Mouse (Mus musculus): ENCODE results near the gene Tmem9.
A peak's percentile ranks its signal among the peaks of the same experiment; 100 is the strongest.

Gene Tmem9

DNA sequence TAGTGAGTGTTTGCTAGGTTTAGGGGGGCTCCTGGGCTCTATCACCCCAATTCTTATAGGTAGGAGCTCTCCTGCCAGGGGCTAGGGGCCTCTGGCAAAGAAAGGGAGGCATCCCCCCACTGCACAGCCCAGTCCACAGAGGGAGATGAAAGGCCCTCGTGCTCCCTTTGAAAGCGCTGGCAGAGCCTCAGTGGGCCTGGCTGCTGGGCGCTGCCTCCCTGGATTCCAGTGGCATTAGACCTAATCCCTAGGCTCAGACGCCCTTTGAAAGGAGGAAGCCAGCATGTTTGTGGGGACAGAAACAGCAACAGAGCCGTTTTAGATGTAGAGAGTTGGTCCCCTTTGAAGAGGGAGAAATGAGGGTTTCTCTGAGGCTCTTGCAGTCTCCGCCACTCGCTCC lies 22.3 kb downstream of the Tmem9 start:
- DNase-seq (ENCODE audit: extremely low read depth, low read depth), result no peak

DNA sequence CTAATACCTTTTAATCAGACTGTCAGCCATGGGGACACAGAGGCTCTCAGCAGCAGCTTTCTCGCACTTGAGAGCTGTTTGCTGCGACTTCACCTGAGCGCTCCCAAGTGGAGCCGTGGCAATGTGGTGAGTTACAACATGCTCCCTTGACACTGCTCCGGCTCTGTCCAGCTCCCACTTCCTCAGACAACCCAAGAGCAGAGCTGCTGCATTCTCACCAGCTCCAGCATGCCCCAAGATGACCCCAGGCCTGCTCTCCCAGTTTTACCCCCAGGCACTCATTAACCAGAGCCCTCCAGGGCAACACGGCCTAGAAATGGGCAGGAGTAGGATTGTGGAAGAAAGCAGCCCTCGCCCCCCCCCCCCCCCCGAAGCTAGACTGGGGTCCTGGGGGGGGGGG lies 23.7 kb downstream of the Tmem9 start:
- no peak for DNase-seq (ENCODE audit: extremely low read depth, low read depth)

DNA sequence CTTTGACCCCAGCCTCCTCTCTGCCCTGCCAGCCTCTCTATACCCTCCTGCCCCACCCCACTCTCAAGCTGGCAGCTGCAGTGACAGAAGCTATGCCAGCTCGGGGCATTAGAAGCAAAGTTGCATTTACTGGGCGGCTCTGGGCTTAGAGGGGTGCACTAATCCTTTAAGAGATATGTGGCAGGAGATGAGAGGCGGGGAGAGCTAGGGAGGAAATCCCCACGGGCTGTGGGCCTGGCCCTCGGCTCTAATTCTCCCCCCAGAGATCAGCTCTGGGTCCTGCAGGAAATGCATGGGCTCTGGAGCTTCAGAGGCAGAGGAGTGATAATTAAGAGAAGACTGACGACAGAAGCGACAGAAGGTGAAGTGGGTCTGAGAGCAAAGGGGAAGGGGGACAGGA lies 25.0 kb downstream of the Tmem9 start:
- no peak for DNase-seq (ENCODE audit: extremely low read depth, low read depth)

DNA sequence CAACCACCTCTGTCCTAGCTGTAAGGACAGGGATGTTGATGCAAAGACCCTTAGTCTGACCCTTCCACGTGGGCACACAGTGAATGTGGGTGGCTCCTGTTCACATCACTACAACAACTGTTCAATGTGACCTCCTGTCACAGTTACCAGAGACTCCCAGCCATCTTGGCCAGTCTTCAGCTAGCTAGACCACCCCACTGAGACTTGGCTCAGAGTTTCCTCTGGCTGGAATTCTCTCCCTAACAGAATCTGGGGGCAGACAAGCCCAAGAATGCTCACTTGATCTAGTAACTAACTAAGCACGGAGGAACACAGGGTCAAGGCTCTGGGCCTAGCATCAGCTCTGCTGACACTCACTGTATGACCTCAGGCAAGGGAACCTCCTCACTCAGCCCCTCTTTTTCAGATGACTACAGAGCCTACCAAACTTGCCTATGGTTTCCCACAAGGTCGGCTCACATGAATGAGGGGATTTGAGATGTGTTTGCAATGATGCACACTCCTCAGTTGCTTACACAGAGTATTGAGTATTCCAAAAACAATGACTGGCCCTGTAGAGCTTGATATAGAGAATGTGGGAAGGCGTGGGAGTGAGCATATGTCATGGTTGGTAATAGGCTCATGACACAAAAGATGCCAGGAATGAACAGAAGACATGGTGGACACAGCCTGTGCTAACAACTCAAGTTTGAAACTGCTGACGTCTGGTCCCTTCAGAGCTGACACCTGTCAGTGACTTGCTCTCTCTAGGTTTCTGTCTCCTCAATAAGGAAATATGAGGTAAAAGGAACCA lies 31.0 kb downstream of the Tmem9 start:
- no peak for DNase-seq (ENCODE audit: extremely low read depth, low read depth)

DNA sequence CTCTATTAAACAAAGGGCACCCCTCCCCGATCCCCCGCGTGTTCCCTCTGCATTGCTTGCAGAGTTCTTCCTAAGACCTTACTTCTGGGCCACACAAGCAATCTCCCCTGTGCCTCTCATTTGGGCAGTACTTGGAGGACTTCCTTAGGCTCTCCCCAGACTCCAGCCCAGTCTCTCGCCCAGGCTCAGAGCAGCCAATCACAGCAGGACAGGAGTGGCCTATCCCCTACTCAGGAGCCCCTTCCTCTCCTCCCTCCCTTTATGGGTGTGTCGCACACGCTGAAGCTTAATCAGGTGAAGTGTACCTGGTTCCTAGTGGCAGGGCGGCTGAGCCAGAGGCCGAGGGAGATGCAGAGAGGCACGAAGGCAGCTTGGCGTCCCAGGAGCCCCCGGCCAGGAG lies 32.5 kb downstream of the Tmem9 start:
- no peak for DNase-seq (ENCODE audit: extremely low read depth, low read depth)

DNA sequence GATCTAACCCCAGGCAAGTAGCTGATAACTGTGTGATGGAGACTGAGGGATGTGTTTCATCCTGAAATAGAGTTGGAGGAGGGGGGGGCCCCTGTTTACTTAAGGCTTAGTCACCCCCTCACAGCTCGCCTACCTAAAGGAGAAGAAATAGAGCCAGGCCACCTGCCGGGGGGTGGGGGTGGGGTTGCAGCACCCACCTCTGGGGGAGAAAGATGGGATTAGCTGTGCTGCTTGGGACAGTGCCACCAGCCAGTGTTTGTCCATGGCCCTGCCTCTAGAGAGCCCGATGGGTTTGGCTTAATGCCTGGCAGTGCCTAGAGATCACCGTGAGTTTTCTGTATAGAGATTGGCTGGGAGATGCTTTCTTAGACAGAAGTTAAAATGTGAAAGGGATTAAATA lies 32.9 kb downstream of the Tmem9 start:
- no peak for DNase-seq (ENCODE audit: extremely low read depth, low read depth)

DNA sequence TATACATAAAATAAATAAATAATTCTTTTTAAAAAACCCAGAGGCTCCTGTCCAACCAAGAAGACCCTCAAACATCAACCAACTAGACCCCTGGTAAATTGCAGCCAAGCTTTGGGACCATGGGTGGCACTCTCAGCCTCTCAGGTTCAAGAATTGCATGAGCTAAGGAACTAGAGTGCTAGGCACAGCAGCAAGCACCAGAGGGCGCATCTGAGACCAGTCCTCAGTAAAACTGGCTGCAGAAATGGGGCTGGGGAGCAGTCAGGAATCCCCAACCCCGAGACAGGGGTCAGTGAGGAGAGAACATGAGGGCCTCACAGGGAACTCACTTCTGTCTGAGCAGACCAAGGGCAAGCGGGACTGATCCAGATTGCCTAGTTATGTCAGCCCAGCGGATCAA lies 37.8 kb downstream of the Tmem9 start:
- DNase-seq (ENCODE audit: extremely low read depth, low read depth), result peak; percentile 13

DNA sequence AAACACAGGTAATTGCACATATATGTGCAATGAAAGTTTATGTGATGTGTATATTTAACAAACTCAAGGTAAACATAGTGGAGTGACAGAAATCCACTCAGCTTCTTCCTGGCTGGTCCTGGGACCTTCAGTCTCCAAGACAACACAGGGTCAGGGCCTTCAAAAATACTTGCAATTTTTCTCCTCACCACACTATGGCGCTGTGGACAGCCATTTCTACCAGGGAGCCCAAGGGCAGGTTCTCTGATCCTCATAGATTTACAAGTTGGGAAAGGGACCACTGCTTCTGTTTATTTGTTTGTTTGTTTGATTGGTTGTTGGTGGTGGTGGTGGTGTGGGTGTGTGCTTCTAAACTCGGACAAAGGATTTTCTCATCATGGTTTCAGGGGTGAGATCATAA lies 39.5 kb downstream of the Tmem9 start:
- DNase-seq (ENCODE audit: extremely low read depth, low read depth), result peak; percentile 18

DNA sequence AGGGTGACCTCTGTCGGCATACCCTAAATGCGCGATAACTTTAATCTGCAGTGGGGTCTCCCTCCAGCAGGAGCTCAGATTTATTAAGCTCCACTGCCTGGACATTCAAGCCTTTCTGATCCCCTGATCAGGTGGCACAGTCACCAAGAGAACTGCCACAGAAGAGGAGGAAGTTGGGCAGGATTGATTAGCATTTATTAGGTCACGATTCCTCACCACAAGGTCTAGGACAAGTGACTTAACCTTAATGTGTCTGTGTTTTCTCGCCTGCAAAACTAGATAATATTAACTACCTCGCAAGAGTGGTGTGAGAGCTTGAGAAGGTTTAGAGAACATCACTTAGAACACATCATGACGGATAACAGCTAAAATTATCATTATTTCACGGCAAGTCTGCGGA lies 39.9 kb downstream of the Tmem9 start:
- DNase-seq (ENCODE audit: extremely low read depth, low read depth), result peak; percentile 7

DNA sequence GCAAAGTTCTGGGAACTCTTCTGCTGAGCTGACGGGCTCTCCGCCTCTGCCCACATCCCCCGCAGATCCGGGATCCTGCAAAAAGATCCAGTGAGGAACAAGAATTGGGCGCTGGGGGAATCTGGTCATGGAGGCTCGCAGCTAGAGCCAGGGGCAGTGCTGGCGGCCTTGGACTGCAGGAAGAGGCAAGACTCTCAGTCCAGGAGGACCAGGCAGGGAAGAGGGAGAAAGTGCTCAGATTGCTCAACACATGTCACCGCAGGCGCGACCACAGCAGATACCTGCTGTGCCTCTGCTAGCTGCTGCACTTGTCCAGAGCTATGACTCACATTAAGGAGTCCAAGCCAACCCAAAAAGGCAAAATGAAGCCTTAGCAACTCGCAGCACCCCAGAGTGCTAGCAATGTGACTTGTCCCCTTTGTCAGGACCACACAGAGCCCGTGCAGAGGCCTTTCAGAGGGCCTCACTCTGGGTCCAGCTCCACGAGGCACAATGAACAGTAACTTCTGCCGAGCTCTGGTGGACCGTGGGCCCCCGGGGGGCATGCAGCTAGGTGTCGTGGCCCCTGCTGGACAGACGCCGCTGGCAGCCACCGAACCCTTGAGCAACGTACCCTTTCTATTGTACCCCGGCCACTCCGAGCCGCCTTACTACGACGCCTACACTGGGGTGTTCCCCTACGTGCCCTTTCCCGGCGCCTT lies 42.5 kb downstream of the Tmem9 start, which contains the start of gene Ascl5:
Gene Ascl5, plus strand, starts transcription at position 493 of the 701 bp plus-strand sequence.
- no peak for DNase-seq (ENCODE audit: extremely low read depth, low read depth)

DNA sequence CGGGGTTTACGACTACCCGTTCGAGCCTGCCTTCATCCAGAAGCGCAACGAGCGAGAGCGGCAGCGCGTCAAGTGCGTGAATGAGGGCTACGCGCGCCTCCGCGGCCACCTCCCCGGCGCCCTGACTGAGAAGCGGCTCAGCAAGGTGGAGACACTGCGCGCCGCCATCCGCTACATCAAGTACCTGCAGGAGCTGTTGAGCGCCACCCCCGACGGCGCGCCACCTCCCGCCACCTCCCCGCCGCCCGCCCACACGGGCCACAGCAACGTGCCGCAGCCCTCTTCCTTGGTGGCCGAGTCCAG lies 43.0 kb downstream of the Tmem9 start:
- DNase-seq (ENCODE audit: extremely low read depth, low read depth), result no peak

DNA sequence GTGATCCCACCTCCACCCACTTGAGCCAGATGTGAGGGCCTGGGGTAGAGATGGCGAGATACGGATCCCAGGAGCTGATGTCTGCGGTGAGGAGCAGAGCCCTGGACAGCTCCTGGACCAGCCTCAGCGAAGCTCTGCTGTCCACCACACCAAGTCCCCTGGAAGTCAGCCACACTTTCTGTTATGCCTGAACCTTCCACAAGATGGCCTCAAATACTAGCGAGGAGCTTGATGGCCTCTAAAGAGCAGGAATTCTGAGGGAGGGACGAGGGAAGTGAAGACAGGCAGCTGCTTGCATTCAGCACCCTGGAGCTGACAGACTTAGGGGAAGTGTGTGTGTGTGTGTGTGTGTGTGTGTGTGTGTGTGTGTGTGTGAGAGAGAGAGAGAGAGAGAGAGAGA lies 43.5 kb downstream of the Tmem9 start:
- peak; percentile 23 for DNase-seq (ENCODE audit: extremely low read depth, low read depth)

DNA sequence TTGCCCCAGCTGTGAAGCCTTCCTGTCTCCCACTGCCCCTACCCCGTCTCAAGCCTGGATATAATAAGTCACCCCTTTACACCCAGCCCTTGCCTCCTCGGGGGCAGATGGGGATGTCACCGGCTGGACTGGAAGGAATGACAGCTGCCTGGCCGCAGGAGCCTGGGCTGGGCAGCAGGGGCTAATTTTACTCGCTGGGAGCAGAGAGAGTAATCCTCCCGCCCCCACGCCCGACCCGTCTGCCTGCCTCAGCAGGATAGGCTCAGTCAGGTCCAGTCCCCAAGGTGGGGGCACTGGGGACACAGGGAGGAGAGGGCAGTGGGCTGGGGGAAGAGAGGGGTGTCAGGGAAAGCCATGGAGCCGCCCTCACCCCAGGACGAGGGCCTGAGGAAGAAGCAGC lies 44.6 kb downstream of the Tmem9 start, which contains the start of gene Cacna1s:
Gene Cacna1s, plus strand, starts transcription at position 204 of the 400 bp plus-strand sequence.
- no peak for DNase-seq (ENCODE audit: extremely low read depth, low read depth)

DNA sequence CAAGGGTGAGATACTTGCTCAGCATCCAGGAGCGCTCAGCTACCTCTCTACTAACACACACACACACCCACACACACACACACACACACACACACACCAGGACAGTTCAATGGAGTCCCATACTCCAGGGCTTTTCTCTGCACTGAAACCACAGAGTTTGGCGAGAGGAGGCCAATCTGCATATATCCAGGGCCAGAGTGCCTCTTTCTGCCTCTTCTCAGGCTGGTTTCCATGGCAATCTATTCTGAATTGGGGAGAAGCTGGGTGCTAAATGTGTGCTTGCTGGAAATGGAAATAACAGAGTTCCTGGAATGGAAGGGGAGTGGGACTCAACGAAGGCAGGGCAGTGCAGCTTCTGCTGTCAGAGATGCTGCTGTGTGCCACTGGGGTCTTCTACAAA lies 47.8 kb downstream of the Tmem9 start:
- no peak for DNase-seq (ENCODE audit: extremely low read depth, low read depth)

DNA sequence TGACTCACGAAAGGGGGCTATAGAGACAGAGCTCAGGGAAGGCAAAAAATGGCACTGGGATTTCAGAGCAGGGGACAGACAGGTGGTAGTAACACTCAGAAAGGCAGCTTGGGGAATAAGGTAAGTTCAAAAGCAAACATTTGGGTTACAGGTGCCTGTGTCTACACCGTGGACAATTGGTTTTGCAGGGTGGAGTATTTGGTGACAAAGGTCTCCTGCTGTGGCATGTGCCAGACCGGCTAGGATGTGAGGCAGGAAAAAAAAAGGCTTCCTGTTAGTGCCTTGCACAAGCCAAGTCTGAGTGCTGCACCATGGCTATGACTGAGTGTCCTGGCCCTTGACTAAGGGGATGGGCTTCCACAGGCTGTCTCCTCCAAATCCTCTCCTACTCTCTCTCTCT lies 50.6 kb downstream of the Tmem9 start:
- DNase-seq (ENCODE audit: extremely low read depth, low read depth), result no peak

DNA sequence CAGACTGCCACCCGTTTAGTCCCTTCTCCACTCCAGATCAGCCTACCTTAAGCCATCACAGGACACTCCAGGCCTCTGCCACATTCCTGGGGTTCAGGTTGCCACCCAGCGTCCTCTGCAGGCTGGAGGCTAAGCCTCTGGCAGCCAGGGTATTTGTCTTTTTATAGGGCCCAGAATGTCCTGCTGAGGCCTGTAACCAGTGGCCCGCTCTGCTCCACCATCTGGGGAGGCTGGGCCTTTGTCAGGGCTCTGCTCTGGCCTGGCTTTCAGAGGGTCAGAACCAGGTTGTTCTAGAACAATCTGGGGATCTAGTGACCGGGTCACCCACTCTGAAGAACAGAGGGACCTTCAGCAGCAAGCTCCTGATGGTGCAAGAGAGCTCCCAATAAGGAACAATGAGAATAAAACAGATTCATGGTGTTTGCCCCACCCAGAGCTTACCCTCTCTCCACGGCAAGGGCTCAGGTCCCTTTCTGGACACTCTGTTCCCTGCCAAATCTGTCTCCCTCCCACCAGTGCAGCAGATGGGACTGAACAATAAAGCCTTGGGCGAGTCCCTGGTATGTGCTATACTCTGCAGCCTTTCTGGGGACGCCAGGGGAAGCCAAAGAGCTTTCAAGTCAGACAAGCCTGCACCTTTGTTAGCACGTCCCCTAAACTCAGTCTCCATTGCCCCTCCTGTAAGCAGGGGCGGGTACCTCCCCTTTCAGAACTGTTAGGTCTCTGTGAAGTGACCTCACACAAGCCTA lies 53.3 kb downstream of the Tmem9 start:
- DNase-seq (ENCODE audit: extremely low read depth, low read depth), result no peak

DNA sequence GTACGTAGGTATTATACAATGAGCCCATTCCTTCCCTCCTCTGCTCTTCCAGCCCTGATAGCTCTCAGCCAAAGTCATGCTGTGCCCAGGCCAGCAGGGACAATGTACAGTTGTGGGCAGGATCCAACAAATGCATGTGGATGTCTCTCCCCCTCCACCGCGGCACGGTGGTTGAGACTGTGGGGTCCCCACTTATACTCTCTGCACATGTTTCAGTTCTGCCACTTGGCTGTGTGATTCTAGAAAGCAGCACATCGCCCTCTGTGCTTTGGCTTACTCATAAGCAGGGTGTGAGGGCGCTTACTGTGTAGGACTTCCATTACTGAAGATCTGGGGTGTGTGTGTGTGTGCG lies 53.8 kb downstream of the Tmem9 start:
- DNase-seq (ENCODE audit: extremely low read depth, low read depth), result no peak

DNA sequence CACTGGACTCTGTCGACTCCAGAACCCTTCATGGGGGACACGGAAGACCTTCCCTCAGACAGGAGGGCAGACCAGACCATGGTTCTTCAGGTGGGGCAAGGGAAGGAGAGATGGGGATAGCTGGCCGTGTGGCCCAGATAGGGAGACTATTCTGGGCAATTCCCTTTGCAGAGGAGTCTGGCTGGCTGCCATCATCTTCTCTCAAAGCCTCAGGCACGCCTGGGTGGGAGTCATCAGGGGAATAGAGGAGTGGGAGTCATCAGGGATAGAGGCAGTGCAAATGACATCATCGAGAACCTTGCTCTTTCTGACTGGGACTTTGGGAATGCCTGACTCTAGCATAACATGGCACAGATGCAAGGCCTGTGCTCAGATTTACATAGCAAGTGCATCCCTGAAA lies 56.0 kb downstream of the Tmem9 start:
- no peak for DNase-seq (ENCODE audit: extremely low read depth, low read depth)

DNA sequence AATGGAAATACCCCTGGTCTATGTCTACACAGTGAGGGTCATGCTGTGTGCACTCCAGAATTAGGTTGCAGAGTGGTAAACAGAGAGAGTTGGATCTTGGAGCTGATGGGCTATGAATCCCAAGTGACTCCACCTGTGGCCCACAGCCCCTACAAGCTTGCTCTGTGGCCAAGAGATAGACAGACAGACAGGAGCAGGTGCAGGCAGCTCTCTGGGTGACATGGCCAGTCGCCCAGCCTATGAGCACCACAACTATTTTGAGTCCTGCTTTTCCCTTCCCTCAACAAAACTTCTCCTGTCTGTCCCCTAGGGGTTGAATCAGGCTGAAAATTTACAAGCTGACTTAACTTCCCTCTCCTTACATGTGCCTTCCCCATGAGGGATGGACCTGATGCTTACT lies 58.7 kb downstream of the Tmem9 start:
- DNase-seq (ENCODE audit: extremely low read depth, low read depth), result no peak

DNA sequence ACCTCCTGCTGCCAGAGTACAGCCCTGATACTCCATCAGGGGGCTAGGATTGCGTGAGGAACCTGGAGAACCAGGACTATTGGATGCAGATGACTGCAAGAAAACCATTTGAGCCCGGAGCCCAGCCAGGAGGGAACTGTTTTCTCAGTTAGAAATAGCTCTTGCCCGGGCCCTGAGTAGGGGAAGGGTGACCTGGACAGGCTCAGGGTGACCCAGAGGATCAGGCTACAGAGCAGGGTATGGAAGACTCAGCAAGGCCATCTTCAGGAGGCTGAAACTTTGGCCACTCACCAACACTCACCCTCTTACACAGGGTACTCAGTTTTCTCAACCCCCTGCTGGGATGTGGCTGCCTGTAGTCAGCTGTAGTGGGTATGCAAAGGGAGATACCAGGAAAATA lies 59.6 kb downstream of the Tmem9 start:
- DNase-seq (ENCODE audit: extremely low read depth, low read depth), result no peak

DNA sequence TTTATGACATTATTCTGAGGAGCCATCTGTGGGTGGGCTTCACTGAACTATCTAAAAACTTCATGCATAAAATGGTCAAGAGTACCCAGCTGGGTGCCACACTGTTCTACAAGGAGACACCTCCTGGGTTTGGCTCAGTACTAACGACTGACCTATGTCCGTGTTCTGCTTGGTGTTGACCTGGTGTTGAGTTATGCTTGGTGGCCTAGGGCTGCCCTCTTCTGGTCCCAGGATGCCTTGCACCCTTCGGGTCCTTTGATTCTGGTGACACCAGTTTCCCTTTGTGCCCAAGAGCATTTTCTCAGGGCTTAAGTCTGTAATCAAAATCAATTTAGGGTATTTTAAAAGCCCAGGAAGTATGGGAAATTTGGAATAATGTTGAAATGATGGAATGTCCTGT lies 68.1 kb downstream of the Tmem9 start:
- peak; percentile 6 for DNase-seq (ENCODE audit: extremely low read depth, low read depth)

DNA sequence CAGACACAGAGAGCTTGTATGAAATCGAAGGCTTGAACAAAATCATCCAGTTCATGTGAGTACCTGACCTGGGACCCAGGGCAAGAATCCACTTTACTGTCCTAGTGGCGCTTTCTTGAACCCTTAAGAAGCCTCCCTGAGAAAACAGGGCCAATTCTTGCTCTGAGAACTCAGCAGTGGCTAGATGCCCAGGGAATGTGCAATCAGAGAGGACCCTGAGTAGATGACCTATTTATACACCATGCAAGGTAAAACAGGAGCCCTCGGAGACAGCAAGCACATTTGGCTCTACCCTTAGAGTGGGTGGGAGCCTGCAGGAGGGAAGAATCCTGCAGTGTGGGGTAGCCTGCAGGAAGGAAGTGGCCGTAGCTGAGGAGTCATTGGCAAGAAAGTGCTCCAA lies 69.7 kb downstream of the Tmem9 start:
- DNase-seq (ENCODE audit: extremely low read depth, low read depth), result no peak

DNA sequence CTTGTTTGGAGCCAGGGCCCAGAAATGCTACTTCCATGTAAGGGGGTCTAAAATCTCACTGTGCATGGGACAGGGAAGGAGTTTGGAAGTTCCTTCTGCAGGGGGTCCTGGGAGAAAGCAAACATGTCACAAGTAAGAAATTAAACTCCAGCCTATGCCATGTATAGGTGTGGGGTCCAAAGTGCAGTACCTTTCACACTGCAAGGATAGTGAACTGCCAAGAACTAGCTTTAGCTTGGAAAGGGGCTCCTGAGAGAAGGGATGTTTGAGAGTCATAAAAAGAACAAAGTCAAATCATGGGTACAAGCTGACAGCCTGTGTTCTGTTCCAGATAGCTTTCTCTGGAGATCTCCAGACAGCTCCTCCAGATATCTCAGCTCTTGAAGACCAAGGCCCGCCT lies 73.2 kb downstream of the Tmem9 start:
- no peak for DNase-seq (ENCODE audit: extremely low read depth, low read depth)
